Mouse (Mus musculus) fat pad, adult 2 months (tissue): Measurements from ENCODE around the gene Gm8871.
"Not testable (repeated sequence)": the region's sequence is repeated elsewhere in the genome, so short reads cannot be mapped to it uniquely, and the experiment has no call there.

Source experiments
- DNase-seq: peaks from one replicate; pipeline ENCODE4 v3.0.0-alpha.2; 2011; ENCODE audit warnings: low read depth, low spot score; ENCODE audit errors: extremely low read depth

The Gm8871 gene

DNA sequence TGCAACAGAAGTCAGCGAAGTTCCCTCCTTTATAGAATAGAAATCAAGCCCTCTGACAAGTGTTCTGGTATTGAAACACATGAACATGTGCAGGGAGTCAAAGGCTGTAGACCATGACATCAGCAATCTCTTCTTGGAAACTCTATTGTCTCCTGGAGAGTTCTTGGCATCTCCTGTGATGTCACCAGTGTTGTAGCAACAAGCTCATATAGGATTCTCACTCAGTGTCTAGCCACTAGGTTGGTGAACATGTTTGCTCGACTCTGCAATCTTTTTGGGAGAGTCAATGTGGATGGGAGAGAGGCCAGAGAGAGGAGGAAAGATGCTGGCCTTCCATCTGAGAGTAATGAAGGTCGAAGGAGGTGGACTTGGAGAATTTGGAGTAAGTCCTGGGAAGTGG, at the start of gene Gm8871, which contains the start of gene Gm8857:
TSS of gene Gm8871 (plus strand) at position 301 of the 400 bp plus-strand sequence.
TSS of gene Gm8857 (plus strand) at position 303 of the 400 bp plus-strand sequence.
- not testable (repeated sequence) for DNase-seq

DNA sequence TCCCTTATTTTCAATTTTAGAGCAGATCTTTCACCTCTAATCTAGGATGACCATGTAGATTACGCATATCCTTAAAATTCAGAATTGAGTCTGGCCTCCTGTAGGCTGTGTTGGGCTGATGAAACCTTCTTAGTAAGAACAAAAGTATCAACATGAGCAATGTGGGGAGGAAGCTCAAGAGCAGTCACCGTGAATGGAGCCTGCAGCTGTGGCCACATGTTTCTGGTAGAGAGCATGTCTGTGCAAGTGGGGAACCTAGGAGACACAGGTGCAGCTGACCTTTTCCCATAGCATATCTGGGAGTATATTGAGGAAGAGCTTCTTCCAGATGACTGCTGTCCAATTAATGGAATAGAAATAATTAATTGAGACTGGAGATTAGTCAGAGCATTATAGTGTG, 5.9 kb downstream of the Gm8871 start:
- not testable (repeated sequence) for DNase-seq

DNA sequence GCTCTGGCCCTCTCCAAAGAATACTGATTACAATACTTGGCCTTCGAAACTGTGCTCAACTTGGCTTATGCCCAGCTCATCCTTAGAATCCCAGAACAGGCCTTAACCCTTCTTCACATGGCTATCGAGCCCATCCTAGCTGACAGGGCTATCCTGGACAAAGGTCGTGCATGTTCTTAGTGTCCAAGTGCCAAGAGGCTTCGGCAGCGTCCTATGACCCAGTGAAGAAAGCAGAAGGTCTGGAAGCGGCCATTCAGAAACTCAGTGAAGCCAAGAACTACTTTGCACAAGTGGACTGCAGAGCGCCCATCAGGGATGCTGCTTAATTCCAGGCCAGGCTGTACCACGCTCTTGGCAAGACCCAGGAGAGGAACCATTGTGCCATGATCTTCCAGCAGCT, 10.5 kb downstream of the Gm8871 start:
- DNase-seq = not testable (repeated sequence)
